Mouse (Mus musculus): Measurements from ENCODE around the gene 2210016L21Rik.

- no peak for TF ChIP-seq CTCF (IDR thresholded peaks at IDR 0.05; ENCODE audit: borderline replicate concordance, insufficient read depth, low read length)
- no peak for TF ChIP-seq POLR2A (IDR thresholded peaks at IDR 0.05; ENCODE audit: low read depth, low read length)
Observed at GRCm38 (mm10) chr5:114895542-114895941, 46.4 kb upstream of the 2210016L21Rik start.

Data from embryonic fibroblast, embryonic 13.5 days (primary cell).